In the genomic region with DNA sequence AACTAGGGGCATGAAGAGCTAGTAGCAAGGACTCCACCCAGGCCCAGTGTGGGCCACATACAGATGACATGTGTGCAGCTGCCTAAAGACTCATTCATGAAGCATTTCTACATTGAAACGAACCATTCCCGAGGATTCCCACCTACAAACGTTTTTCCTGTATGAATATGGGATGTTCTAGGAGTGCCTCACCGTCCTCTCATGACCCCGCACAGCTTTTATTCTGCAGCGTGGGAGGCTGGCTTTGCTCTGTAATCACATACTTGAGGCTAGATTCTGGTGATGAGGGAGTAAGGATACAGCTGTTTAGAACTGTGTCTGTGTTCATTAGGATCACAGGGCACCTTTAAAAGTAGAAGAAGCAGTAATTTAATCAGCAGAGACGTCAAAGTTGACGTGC, we compare ENCODE assay signal across 27 mouse cellular contexts.
"Had no signal": no experiment of that assay in that cellular context is flagged by ENCODE, and none has a peak within 500 bp of the region (broad histone marks: within the 10 kb centered on the region; RNA-seq: fewer than 3 reads in every experiment).

No protein-coding gene starts in this region.

- H3K27ac ChIP-seq: gastrocnemius, adult 2 months; heart, adult 2 months; heart, embryonic 13.5 days; heart, embryonic 15.5 days; hindbrain, embryonic 10.5 days; hindbrain, embryonic 12.5 days; hindbrain, embryonic 14.5 days; limb, embryonic 10.5 days; limb, embryonic 12.5 days; liver, embryonic 13.5 days; liver, embryonic 15.5 days had no signal

- DNase-seq: gastrocnemius, adult 2 months; gastrocnemius, postnatal 10 days; gastrocnemius, postnatal 25 days; heart, adult 2 months; heart, postnatal 14 days; heart, postnatal 36 days; kidney, adult 18-20 months; kidney, adult 8-10 months; kidney, postnatal 10 days; kidney, postnatal 25 days; kidney, postnatal 4 days; liver; liver, embryonic 13.5 days had no signal

- H3K36me3 ChIP-seq: heart, embryonic 13.5 days; heart, embryonic 15.5 days; hindbrain, embryonic 10.5 days; hindbrain, embryonic 12.5 days; limb, embryonic 10.5 days; limb, embryonic 12.5 days; liver, embryonic 13.5 days; liver, embryonic 15.5 days had no signal

- H3K4me2 ChIP-seq: heart, embryonic 11.5 days; heart, embryonic 13.5 days; heart, embryonic 15.5 days; hindbrain, embryonic 12.5 days; hindbrain, embryonic 14.5 days; limb, embryonic 12.5 days; liver, embryonic 11.5 days; liver, embryonic 13.5 days; liver, embryonic 15.5 days had no signal

- H3K27me3 ChIP-seq: heart, embryonic 13.5 days; heart, embryonic 15.5 days; hindbrain, embryonic 12.5 days; limb, embryonic 12.5 days had no signal

- H3K4me3 ChIP-seq: gastrocnemius, adult 2 months; heart, adult 2 months; heart, embryonic 13.5 days; heart, embryonic 15.5 days; hindbrain, embryonic 10.5 days; hindbrain, embryonic 12.5 days; left cerebral cortex, adult 2 months; limb, embryonic 10.5 days; limb, embryonic 12.5 days; liver, embryonic 13.5 days; liver, embryonic 15.5 days had no signal

- ATAC-seq: hindbrain, embryonic 16.5 days; inflammation-experienced regulatory T-cells, adult 6 months; intestine, postnatal 0 days had no signal

- H3K4me1 ChIP-seq: heart, embryonic 13.5 days; heart, embryonic 15.5 days; hindbrain, embryonic 10.5 days; hindbrain, embryonic 12.5 days; liver, embryonic 13.5 days; liver, embryonic 15.5 days had no signal

- H3K9me3 ChIP-seq: heart, embryonic 13.5 days; heart, embryonic 15.5 days; hindbrain, embryonic 10.5 days; hindbrain, embryonic 12.5 days; limb, embryonic 10.5 days; limb, embryonic 12.5 days; liver, embryonic 13.5 days; liver, embryonic 15.5 days had no signal

- H3K9ac ChIP-seq: heart, embryonic 13.5 days; heart, embryonic 15.5 days; hindbrain, embryonic 12.5 days; hindbrain, embryonic 14.5 days; limb, embryonic 12.5 days; liver, embryonic 13.5 days; liver, embryonic 15.5 days had no signal
